Mouse (Mus musculus) retina, adult 2 months (tissue): ENCODE results near the gene Tmem266.

Source experiments
- DNase-seq: peaks from one replicate; pipeline ENCODE4 v3.0.0-alpha.2; 2012; ENCODE audit warnings: low read depth, low spot score

Gene Tmem266

GRCm38 (mm10) chr9:55450035-55450434 lies 123.3 kb downstream of the Tmem266 start:
- no peak for DNase-seq

GRCm38 (mm10) chr9:55451426-55451825 lies 124.7 kb downstream of the Tmem266 start:
- no peak for DNase-seq

GRCm38 (mm10) chr9:55452906-55453305 lies 126.2 kb downstream of the Tmem266 start:
- DNase-seq: no peak

GRCm38 (mm10) chr9:55453366-55453765 lies 126.7 kb downstream of the Tmem266 start:
- DNase-seq: no peak

GRCm38 (mm10) chr9:55468397-55468796 lies 141.7 kb downstream of the Tmem266 start:
- no peak for DNase-seq

- DNase-seq: no peak
These were observed 149.4 kb downstream of the Tmem266 start for GRCm38 (mm10) chr9:55476084-55476483.

- DNase-seq: no peak
These were observed 152.0 kb downstream of the Tmem266 start for GRCm38 (mm10) chr9:55478699-55479098.

GRCm38 (mm10) chr9:55482116-55482515 lies 155.4 kb downstream of the Tmem266 start:
- no peak for DNase-seq
